Mouse (Mus musculus): ENCODE data around the gene St3gal3. TPM values are rescaled to one million over a fixed set of nuclear protein-coding genes. Genes with fewer than 3 reads are reported as not detected.

St3gal3 gene
- polyA plus RNA-seq, 1 experiment from 2014 or later: 12.3 TPM

GRCm38 (mm10) chr4:118000605-118001208 lies 134.0 kb downstream of the St3gal3 start:
- no peak for ATAC-seq (replicated peaks)
- WGBS: 74% methylated on average over 10 of the region's 10 CpGs
- H3K9me3 ChIP-seq: no peaks in the 10 kb centered on the region

GRCm38 (mm10) chr4:117999951-118000350 lies 134.8 kb downstream of the St3gal3 start:
- H3K27ac ChIP-seq (replicated peaks): no peak overlapping the region
- H3K4me2 ChIP-seq (replicated peaks): no peak overlapping the region
- WGBS: 81% methylated on average over 7 of the region's 7 CpGs
- no peak for ATAC-seq (replicated peaks)
- H3K4me3 ChIP-seq: no peak overlapping the region
- H3K9ac ChIP-seq (replicated peaks): no peak overlapping the region
- no peaks in the 10 kb centered on the region for H3K27me3 ChIP-seq
- H3K36me3 ChIP-seq: no peaks in the 10 kb centered on the region
- H3K9me3 ChIP-seq: no peaks in the 10 kb centered on the region
- peaks cover 8% of the 10 kb centered on the region for H3K4me1 ChIP-seq

More at GRCm38 (mm10) chr4:118000605-118001208, 134.0 kb downstream of the St3gal3 start:
- Histone ChIP-seq H3K36me3 (no peaks in the 10 kb centered on the region), H3K27me3 (no peaks in the 10 kb centered on the region), H3K4me2 (replicated peaks) (no peak overlapping the region), H3K27ac (replicated peaks) (no peak overlapping the region), H3K9ac (replicated peaks) (no peak overlapping the region), H3K4me1 (peaks cover 8% of the 10 kb centered on the region), H3K4me3 (no peak overlapping the region)

- 13% methylated on average over 20 of the region's 20 CpGs for WGBS
These were observed 137.1 kb downstream of the St3gal3 start for GRCm38 (mm10) chr4:117997381-117998269.

GRCm38 (mm10) chr4:117996701-117997100 lies 138.0 kb downstream of the St3gal3 start:
- Histone ChIP-seq H3K4me1 (peaks cover 8% of the 10 kb centered on the region), H3K9ac (replicated peaks) (no peak overlapping the region), H3K4me2 (replicated peaks) (no peak overlapping the region), H3K4me3 (no peak overlapping the region), H3K27ac (replicated peaks) (no peak overlapping the region), H3K27me3 (no peaks in the 10 kb centered on the region), H3K36me3 (no peaks in the 10 kb centered on the region), H3K9me3 (no peaks in the 10 kb centered on the region)
- ATAC-seq (replicated peaks): no peak
- WGBS: 87% methylated on average over 5 of the region's 5 CpGs

More at GRCm38 (mm10) chr4:117997381-117998269, 137.1 kb downstream of the St3gal3 start:
- Histone ChIP-seq H3K27me3 (no peaks in the 10 kb centered on the region), H3K4me3 (no peak overlapping the region), H3K27ac (replicated peaks) (no peak overlapping the region), H3K4me1 (peaks cover 8% of the 10 kb centered on the region), H3K9me3 (no peaks in the 10 kb centered on the region), H3K36me3 (no peaks in the 10 kb centered on the region), H3K9ac (replicated peaks) (no peak overlapping the region), H3K4me2 (replicated peaks) (no peak overlapping the region)
- ATAC-seq (replicated peaks): no peak

GRCm38 (mm10) chr4:117995461-117995860 lies 139.3 kb downstream of the St3gal3 start:
- no peaks in the 10 kb centered on the region for H3K9me3 ChIP-seq
- H3K27ac ChIP-seq (replicated peaks): no peak overlapping the region
- WGBS: 94% methylated on average over 1 of the region's 1 CpGs
- peaks cover 8% of the 10 kb centered on the region for H3K4me1 ChIP-seq
- H3K27me3 ChIP-seq: no peaks in the 10 kb centered on the region
- no peak overlapping the region for H3K4me2 ChIP-seq (replicated peaks)
- H3K36me3 ChIP-seq: no peaks in the 10 kb centered on the region
- no peak overlapping the region for H3K9ac ChIP-seq (replicated peaks)
- no peak for ATAC-seq (replicated peaks)
- no peak overlapping the region for H3K4me3 ChIP-seq

GRCm38 (mm10) chr4:117993421-117993820 lies 141.3 kb downstream of the St3gal3 start:
- no peaks in the 10 kb centered on the region for H3K36me3 ChIP-seq
- H3K9me3 ChIP-seq: no peaks in the 10 kb centered on the region
- peaks cover 8% of the 10 kb centered on the region for H3K4me1 ChIP-seq
- H3K4me2 ChIP-seq (replicated peaks): no peak overlapping the region
- H3K27ac ChIP-seq (replicated peaks): no peak overlapping the region
- H3K9ac ChIP-seq (replicated peaks): no peak overlapping the region
- WGBS: 78% methylated on average over 2 of the region's 2 CpGs
- H3K4me3 ChIP-seq: no peak overlapping the region
- H3K27me3 ChIP-seq: no peaks in the 10 kb centered on the region
- no peak for ATAC-seq (replicated peaks)

- 82% methylated on average over 7 of the region's 7 CpGs for whole genome bisulfite sequencing
- Histone ChIP-seq H3K9me3 (no peaks in the 10 kb centered on the region), H3K36me3 (no peaks in the 10 kb centered on the region), H3K27me3 (no peaks in the 10 kb centered on the region), H3K4me2 (replicated peaks) (no peak overlapping the region), H3K4me1 (peaks cover 8% of the 10 kb centered on the region), H3K4me3 (no peak overlapping the region), H3K9ac (replicated peaks) (no peak overlapping the region), H3K27ac (replicated peaks) (no peak overlapping the region)
- ATAC-seq (replicated peaks): no peak
These were observed 141.8 kb downstream of the St3gal3 start for GRCm38 (mm10) chr4:117992872-117993271.

GRCm38 (mm10) chr4:117992036-117992435 lies 142.7 kb downstream of the St3gal3 start:
- no peak for ATAC-seq (replicated peaks)
- H3K27me3 ChIP-seq: no peaks in the 10 kb centered on the region
- H3K9me3 ChIP-seq: no peaks in the 10 kb centered on the region
- WGBS: 90% methylated on average over 3 of the region's 3 CpGs
- no peak overlapping the region for H3K27ac ChIP-seq (replicated peaks)
- H3K9ac ChIP-seq (replicated peaks): no peak overlapping the region
- H3K4me3 ChIP-seq: no peak overlapping the region
- no peaks in the 10 kb centered on the region for H3K4me1 ChIP-seq
- H3K4me2 ChIP-seq (replicated peaks): no peak overlapping the region
- no peaks in the 10 kb centered on the region for H3K36me3 ChIP-seq

GRCm38 (mm10) chr4:117991055-117991627 lies 143.6 kb downstream of the St3gal3 start:
- H3K27me3 ChIP-seq: no peaks in the 10 kb centered on the region
- no peak overlapping the region for H3K9ac ChIP-seq (replicated peaks)
- no peaks in the 10 kb centered on the region for H3K9me3 ChIP-seq
- H3K36me3 ChIP-seq: no peaks in the 10 kb centered on the region
- no peak overlapping the region for H3K27ac ChIP-seq (replicated peaks)
- H3K4me3 ChIP-seq: no peak overlapping the region
- no peak overlapping the region for H3K4me2 ChIP-seq (replicated peaks)
- ATAC-seq (replicated peaks): no peak
- WGBS: 70% methylated on average over 8 of the region's 8 CpGs
- H3K4me1 ChIP-seq: no peaks in the 10 kb centered on the region

GRCm38 (mm10) chr4:117990571-117990970 lies 144.1 kb downstream of the St3gal3 start:
- no peak for ATAC-seq (replicated peaks)
- no peaks in the 10 kb centered on the region for H3K36me3 ChIP-seq
- no peak overlapping the region for H3K9ac ChIP-seq (replicated peaks)
- no peak overlapping the region for H3K4me2 ChIP-seq (replicated peaks)
- no peaks in the 10 kb centered on the region for H3K27me3 ChIP-seq
- no peaks in the 10 kb centered on the region for H3K9me3 ChIP-seq
- WGBS: 62% methylated on average over 3 of the region's 3 CpGs
- no peak overlapping the region for H3K27ac ChIP-seq (replicated peaks)
- H3K4me3 ChIP-seq: no peak overlapping the region
- no peaks in the 10 kb centered on the region for H3K4me1 ChIP-seq

GRCm38 (mm10) chr4:117989801-117990200 lies 144.9 kb downstream of the St3gal3 start:
- Histone ChIP-seq H3K36me3 (no peaks in the 10 kb centered on the region), H3K4me3 (no peak overlapping the region), H3K27ac (replicated peaks) (no peak overlapping the region), H3K27me3 (no peaks in the 10 kb centered on the region), H3K9me3 (no peaks in the 10 kb centered on the region), H3K4me2 (replicated peaks) (no peak overlapping the region), H3K9ac (replicated peaks) (no peak overlapping the region), H3K4me1 (no peaks in the 10 kb centered on the region)
- no peak for ATAC-seq (replicated peaks)
- WGBS: 87% methylated on average over 12 of the region's 12 CpGs

- Histone ChIP-seq H3K4me2 (replicated peaks) (no peak overlapping the region), H3K9me3 (no peaks in the 10 kb centered on the region), H3K36me3 (no peaks in the 10 kb centered on the region), H3K27ac (replicated peaks) (no peak overlapping the region), H3K27me3 (no peaks in the 10 kb centered on the region), H3K4me3 (no peak overlapping the region), H3K4me1 (peaks cover 7% of the 10 kb centered on the region), H3K9ac (replicated peaks) (no peak overlapping the region)
- 73% methylated on average over 8 of the region's 8 CpGs for WGBS
- no peak for ATAC-seq (replicated peaks)
These were observed 147.9 kb downstream of the St3gal3 start for GRCm38 (mm10) chr4:117986766-117987165.
